Mouse (Mus musculus): ENCODE data around the gene Fscn1. TPM values are rescaled to one million over a fixed set of nuclear protein-coding genes. Genes with fewer than 3 reads are reported as not detected.

Gene Fscn1
- total RNA-seq, 2 experiments from 2014 or later = 310 to 396 TPM

DNA sequence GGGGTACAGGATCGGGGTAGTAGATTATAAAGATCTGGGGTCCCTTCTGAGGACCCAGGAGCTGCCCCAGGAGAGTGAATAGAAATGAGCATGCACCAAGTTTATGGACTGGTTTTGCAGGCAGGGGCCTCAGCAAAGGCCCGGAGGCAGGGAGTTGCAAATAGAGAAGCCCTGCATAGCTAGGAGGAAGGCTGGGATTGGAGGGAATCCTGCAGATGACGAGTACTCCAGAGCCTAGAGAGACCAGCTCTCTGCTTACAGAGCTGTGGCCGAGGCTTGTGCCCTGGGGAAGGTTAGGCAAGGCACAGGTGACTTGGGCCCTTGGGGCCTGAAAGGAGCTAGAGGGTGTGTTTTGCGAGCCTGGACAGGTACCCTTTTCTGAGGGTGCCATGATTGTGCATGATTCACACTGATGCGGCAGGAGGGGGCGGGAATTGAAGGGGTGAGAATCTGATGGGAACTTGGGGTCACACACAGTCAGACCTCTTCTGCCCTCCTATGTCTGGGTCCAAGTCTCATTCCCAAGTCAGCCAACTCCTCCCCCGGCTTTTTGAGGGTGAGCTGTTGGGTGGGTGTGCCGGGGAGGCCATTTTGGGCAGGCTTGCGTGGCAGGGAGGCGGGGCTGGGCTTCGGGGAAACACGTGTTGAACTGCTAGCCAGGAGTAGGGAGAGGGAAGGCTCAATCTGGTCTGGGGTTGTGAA is 3.0 kb downstream of the Fscn1 start:
- intact Hi-C loops (cut with DNase I) = loop anchor here (2.0 to 10.0 kb wide), 2 partner anchors 58 to 302 kb away; no protein-coding TSS in a partner anchor

GRCm38 (mm10) chr5:142963705-142964494 is 3.8 kb downstream of the Fscn1 start:
- peak; percentile 73 to 76 for DNase-seq (ENCODE audit: low spot score in 2 of 2)
- intact Hi-C loops (cut with DNase I) = loop anchor here (2.0 to 10.0 kb wide), 3 partner anchors 59 to 301 kb away; partner anchors contain the start of gene Tnrc18

More for the DNA sequence above, 3.0 kb downstream of the Fscn1 start:
- DNase-seq (ENCODE audit: low spot score in 2 of 2) = peak; percentile 79 to 80

DNA sequence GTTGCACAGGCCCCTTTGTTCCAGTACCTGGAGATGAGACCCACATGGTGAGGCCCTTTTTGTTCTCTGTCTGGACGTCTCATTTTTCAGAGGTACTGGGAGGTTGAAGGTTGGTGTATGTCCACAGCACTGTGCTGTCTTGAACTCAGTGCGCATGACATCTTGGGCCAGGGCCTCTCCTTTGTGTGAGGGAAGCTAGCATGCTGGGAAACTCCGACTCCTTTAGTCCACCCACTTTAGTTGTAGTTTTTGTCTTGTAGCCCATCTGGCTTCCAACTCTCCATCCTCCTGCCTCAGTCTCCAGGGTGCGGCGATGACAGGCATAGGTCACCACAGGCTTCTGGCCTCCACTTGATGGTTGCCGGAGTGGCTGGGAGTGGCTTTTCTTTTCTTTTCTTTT is 4.5 kb downstream of the Fscn1 start:
- intact Hi-C loops (cut with DNase I) = loop anchor here (2.0 to 10.0 kb wide), 2 partner anchors 148 to 300 kb away; partner anchors contain the start of gene Tnrc18
- no peak for DNase-seq (ENCODE audit: low spot score in 2 of 2)

DNA sequence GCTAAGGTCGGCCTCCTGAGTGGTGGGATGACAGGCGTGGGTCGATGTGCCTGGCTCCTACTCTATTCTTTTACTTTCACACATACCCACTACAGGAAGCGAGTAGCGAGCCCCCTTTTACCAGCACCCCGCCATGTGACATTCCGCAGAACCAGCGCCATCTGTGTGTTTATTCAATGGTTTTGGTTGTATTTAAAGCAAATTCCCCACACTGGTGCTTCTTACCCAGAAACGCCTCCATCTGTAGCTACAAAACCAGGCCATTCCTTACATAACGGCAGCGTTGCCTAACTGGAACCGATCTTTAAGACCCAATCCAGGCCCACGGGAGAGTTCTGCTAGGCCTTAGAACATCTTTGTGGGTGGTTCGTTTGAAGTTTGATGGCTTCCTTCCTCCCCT is 8.3 kb downstream of the Fscn1 start:
- peak; percentile 85 to 86 for DNase-seq (ENCODE audit: low spot score in 2 of 2)
- intact Hi-C loops (cut with DNase I) = loop anchor here (10.0 kb wide), 1 partner anchor 296 kb away; no protein-coding TSS in a partner anchor

GRCm38 (mm10) chr5:142973971-142974370 is 13.8 kb downstream of the Fscn1 start:
- intact Hi-C loops (cut with DNase I) = no loop called here
- no peak for DNase-seq (ENCODE audit: low spot score in 2 of 2)

DNA sequence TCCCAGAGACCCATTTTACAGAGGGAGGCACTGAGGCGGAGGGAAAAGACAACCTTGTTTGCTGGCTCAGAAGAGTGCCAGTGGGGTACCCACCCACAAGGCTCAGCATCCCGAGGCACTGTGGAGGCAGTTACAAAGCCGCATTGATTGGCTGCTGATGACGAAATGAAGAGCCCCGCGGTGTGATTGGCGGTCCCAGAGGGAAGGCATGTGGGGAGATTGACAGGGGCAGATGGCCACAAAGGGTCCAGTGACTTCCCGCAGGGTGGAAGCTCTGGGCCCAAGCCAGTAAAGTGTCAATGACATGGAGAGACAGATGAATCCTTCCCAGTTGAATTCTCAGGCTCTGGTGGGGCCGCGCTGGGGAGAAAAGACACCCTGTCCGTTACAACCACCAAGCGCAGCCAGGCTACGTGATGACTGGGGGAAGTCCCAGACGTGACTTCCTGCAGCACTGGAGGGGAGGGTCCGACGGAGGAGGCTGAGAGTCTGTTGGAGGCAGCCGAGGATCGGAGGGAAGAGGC is 14.5 kb downstream of the Fscn1 start:
- peak; percentile 76 to 78 for DNase-seq (ENCODE audit: low spot score in 2 of 2)
- intact Hi-C loops (cut with DNase I) = no loop called here

DNA sequence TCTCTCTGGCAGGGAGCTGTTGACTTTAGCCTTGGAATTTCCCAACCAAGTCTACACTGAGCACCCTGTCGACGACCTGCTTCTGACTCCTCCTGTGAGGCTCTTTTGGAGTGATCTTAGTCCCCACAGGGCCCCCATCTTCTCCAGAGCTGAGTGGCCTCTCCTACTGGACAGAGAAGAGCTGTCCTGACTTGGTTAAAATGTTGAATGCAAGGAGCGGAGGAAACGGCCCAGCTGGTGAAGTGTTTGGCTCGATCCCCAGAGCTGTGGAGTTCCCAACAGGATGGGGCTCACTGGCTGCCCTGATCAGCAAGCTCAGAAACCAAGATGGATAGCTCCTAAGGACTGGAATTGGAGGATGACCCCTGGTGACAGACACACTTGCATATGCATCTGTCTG is 16.4 kb downstream of the Fscn1 start:
- no peak for DNase-seq (ENCODE audit: low spot score in 2 of 2)
- intact Hi-C loops (cut with DNase I) = no loop called here

- DNase-seq (ENCODE audit: low spot score in 2 of 2) = no peak
- intact Hi-C loops (cut with DNase I) = no loop called here
Measured at GRCm38 (mm10) chr5:142982046-142982801, 22.1 kb downstream of the Fscn1 start.

GRCm38 (mm10) chr5:142983174-142983573 is 23.0 kb downstream of the Fscn1 start:
- intact Hi-C loops (cut with DNase I) = no loop called here
- DNase-seq (ENCODE audit: low spot score in 2 of 2) = no peak

DNA sequence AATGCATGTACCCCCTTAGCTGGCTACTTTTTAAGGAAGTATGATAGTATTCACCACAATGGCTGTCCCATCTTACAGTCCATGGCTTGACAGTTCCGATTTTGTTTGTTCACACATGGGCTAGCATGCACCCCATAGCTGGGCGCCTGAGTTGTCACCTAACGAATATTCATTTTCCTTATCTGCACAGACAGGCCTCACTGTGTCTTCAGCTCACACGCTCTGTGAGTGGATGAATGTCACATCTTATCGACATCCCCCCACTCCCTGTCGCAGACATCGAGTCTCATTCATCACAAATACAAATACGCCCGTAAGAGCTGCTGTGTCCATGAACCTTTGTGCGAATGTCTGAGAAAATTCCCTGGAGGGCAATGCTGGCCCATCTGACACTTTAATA is 24.1 kb downstream of the Fscn1 start:
- DNase-seq (ENCODE audit: low spot score in 2 of 2) = no peak
- intact Hi-C loops (cut with DNase I) = no loop called here

DNA sequence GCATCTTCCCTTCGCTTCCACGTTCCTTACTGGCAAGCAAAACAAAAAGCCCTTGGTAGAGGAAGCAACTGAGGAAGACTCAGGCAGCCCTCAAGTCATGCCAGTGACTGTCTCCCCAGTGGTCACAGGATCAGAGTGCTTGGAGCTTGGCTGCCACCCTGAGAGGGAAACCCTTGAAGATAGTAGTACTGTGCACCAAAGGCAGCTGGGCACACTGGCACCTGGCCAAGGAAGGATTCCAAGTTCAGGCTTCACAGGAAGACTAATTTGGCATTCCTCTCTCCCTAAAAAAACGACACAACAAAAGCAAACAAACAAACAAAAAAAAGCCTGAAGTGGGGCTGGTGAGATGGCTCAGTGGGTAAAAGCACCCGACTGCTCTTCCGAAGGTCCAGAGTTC is 28.4 kb downstream of the Fscn1 start:
- intact Hi-C loops (cut with DNase I) = no loop called here
- DNase-seq (ENCODE audit: low spot score in 2 of 2) = no peak

DNA sequence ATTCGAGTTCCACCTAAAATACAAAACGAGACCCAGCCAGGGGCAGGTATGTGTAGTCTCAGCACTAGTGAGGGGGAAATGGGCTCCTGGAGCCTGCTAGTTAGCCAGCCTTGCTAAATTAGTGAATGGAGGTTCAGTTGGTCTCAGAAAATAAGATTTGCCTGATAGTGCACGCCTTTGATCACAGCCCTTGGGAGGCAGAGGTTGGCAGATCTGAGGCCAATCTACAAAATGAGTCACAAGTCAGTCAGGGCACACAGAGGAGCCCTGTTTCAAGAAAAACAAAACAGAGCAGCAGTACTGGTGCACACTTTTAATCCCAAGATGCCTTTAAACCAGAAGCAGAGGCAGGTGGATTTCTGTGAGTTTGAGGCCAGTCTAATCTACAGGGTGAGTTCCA is 29.0 kb downstream of the Fscn1 start:
- intact Hi-C loops (cut with DNase I) = no loop called here
- DNase-seq (ENCODE audit: low spot score in 2 of 2) = no peak

GRCm38 (mm10) chr5:142994746-142995145 is 34.6 kb downstream of the Fscn1 start:
- intact Hi-C loops (cut with DNase I) = no loop called here
- DNase-seq (ENCODE audit: low spot score in 2 of 2) = no peak

- DNase-seq (ENCODE audit: low spot score in 2 of 2) = no peak
- intact Hi-C loops (cut with DNase I) = no loop called here
Measured at GRCm38 (mm10) chr5:142997526-142997925, 37.4 kb downstream of the Fscn1 start.

GRCm38 (mm10) chr5:142998171-142998570 is 38.0 kb downstream of the Fscn1 start:
- no peak for DNase-seq (ENCODE audit: low spot score in 2 of 2)
- intact Hi-C loops (cut with DNase I) = no loop called here

GRCm38 (mm10) chr5:143000091-143000490 is 39.9 kb downstream of the Fscn1 start:
- DNase-seq (ENCODE audit: low spot score in 2 of 2) = no peak
- intact Hi-C loops (cut with DNase I) = no loop called here

DNA sequence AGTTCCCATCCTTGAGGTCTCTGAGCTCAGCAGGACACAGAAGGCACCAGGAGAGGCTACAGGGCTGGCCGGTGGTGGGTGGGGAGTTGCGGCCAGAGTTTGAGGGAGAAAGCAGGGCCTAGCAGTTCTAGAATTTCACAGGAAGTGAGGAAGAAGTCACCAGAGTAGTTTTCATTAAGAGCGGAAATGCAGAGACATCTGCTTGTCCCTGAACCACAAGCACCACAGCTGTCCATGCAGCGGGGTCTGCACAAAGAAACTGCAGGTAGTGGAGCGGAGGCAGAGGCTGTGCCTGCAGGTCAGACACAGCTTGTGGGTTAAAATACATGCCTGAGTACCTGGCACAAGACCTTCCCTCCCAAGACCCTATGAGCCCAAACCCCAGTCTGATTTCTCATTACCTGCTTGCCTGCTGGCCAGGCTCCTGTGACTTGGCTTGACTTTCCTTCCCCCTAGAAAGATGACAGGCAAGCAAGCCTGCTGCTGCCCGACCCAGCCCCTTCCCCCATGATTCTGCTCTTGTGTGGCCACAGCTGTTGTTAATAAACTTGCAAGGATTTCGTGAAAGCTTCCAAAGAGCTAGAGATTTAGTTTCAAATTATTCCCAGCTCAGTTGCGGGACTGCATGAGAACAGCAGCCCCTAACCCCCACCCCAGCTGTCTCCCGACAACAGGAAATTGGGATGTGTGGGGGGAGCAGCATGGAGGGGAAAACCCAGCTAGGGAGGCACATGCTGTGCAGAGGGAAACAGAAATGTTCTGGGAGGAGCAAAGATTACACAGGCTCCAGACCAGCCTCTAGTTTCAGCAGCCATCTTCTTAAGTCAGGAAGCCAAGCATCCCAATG is 40.7 kb downstream of the Fscn1 start:
- no peak for DNase-seq (ENCODE audit: low spot score in 2 of 2)
- intact Hi-C loops (cut with DNase I) = no loop called here

GRCm38 (mm10) chr5:143009383-143009782 is 49.2 kb downstream of the Fscn1 start:
- intact Hi-C loops (cut with DNase I) = no loop called here
- DNase-seq (ENCODE audit: low spot score in 2 of 2) = no peak

GRCm38 (mm10) chr5:143017401-143017800 is 57.3 kb downstream of the Fscn1 start:
- intact Hi-C loops (cut with DNase I) = no loop called here

More at GRCm38 (mm10) chr5:143017401-143017800, 57.3 kb downstream of the Fscn1 start:
- no peak for DNase-seq (ENCODE audit: low spot score in 2 of 2)
